Comparison of ENCODE assay signal across 8 mouse cellular contexts in the genomic region with DNA sequence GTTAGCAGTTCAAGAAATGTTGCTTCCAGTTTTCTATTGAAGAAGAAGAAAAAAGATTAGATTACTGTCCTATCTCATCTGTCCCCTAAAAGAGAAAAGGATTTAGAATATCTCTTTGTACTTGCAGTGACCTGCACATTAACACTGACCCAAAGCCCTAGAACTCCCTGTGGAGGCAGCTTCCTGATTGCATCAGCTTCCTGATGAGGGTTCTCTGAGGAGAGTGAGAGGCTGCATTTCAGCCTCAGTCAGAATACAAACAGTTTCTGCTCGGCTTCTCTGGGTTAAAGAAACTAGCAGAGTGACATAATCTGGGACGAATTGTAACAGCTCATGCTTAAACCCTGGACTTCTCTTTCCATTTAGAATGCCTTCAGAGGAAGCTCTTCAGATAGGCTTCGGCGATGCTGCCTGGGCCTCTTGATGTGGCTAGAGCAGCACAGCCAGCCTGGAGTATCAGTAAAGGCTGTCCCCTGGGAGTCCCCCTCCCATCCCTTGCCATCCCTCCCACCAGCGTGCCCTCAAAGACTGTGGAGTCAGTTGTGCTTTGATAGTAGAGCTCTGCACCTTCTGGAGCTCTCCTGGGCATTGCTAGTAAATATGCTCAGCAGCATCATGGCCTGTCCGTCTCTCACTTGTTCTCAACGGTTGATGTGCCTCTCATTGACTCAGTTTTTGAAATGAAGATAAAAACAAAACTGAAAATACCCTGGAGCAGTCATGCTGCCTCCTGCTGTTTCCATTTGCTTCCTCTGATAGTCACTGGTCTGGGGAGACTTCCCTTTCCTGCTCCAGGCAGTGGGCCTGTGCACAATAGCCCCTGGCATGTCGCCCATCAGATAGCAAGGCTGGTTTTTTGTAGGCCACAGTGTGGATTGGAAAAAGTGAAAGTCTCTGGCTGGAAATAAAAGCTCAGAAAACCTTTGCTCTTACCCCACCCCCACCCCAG. TPM values are rescaled to one million over a fixed set of nuclear protein-coding genes. Genes with fewer than 3 reads are reported as not detected.
DNase-seq lines count a peak whose midpoint lies in the region; ATAC-seq and TF ChIP-seq lines count a peak whose summit lies in the region.

No protein-coding gene starts in this region.

- 0 out of 2 replicates have a peak, but pooled peaks have one; percentile 10 for ATAC-seq in forebrain, embryonic 16.5 days
- no peak for ATAC-seq in hindbrain, embryonic 11.5 days (ENCODE audit: low FRiP score)
- no peak for ATAC-seq in limb, embryonic 14.5 days (ENCODE audit: low FRiP score, low read depth)
- peak; percentile 58; the same call in 1 of the 2 replicates for ATAC-seq in midbrain, embryonic 13.5 days

- peak overlapping the region; percentile 76 for H3K27ac ChIP-seq in forebrain, embryonic 16.5 days (ENCODE audit: low read length)
- peak overlapping the region; percentile 72 for H3K27ac ChIP-seq in hindbrain, embryonic 11.5 days (ENCODE audit: low read depth, low read length)
- peak overlapping the region; percentile 50; the same call in 1 of the 2 replicates for H3K27ac ChIP-seq in limb, embryonic 14.5 days (replicated peaks; ENCODE audit: low read depth, low read length)
- H3K27ac ChIP-seq in midbrain, embryonic 13.5 days = peak overlapping the region; percentile 84

- H3K27me3 ChIP-seq in forebrain, embryonic 16.5 days (replicated peaks; ENCODE audit: control insufficient read depth, insufficient read depth, low read length) = no peaks in the 10 kb centered on the region
- no peaks in the 10 kb centered on the region for H3K27me3 ChIP-seq in hindbrain, embryonic 11.5 days (ENCODE audit: control insufficient read depth, insufficient read depth, low read length)
- no peaks in the 10 kb centered on the region for H3K27me3 ChIP-seq in limb, embryonic 14.5 days (ENCODE audit: control insufficient read depth, insufficient read depth, low read length)
- no peaks in the 10 kb centered on the region for H3K27me3 ChIP-seq in midbrain, embryonic 13.5 days

- intact Hi-C loops in left cerebral cortex, postnatal 4 days (cut with DNase I) = no loop called here

- H3K4me1 ChIP-seq in forebrain, embryonic 16.5 days (replicated peaks; ENCODE audit: control insufficient read depth, insufficient read depth, low read length) = peaks cover 5% of the 10 kb centered on the region
- 0 out of 2 replicates have a peak, but pooled peaks cover 3% of the 10 kb centered on the region for H3K4me1 ChIP-seq in hindbrain, embryonic 11.5 days (replicated peaks; ENCODE audit: control insufficient read depth, insufficient read depth, low read length)
- H3K4me1 ChIP-seq in limb, embryonic 14.5 days (ENCODE audit: control insufficient read depth, insufficient read depth, low read length) = no peaks in the 10 kb centered on the region
- H3K4me1 ChIP-seq in midbrain, embryonic 13.5 days (replicated peaks) = peaks cover 12% of the 10 kb centered on the region

- no peaks in the 10 kb centered on the region for H3K9me3 ChIP-seq in forebrain, embryonic 16.5 days (ENCODE audit: control insufficient read depth, low read length)
- no peaks in the 10 kb centered on the region for H3K9me3 ChIP-seq in hindbrain, embryonic 11.5 days (ENCODE audit: control insufficient read depth, low read length)
- H3K9me3 ChIP-seq in limb, embryonic 14.5 days (ENCODE audit: control insufficient read depth, low read length) = no peaks in the 10 kb centered on the region
- H3K9me3 ChIP-seq in midbrain, embryonic 13.5 days = no peaks in the 10 kb centered on the region

- H3K9ac ChIP-seq in forebrain, embryonic 16.5 days (replicated peaks; ENCODE audit: low read depth, low read length) = 0 out of 2 replicates have a peak overlapping the region, but pooled peaks have one; percentile 35
- H3K9ac ChIP-seq in hindbrain, embryonic 11.5 days (ENCODE audit: low read depth, low read length) = no peak overlapping the region
- no peak overlapping the region for H3K9ac ChIP-seq in limb, embryonic 14.5 days (ENCODE audit: low read depth, low read length, severe bottlenecking)
- H3K9ac ChIP-seq in midbrain, embryonic 13.5 days (replicated peaks) = peak overlapping the region; percentile 52; the same call in 1 of the 2 replicates

- peak; percentile 51 for DNase-seq in left cerebral cortex, postnatal 4 days
- no peak for DNase-seq in left cerebral cortex, adult 11 months (ENCODE audit: low spot score)
- peak; percentile 50 to 82 for DNase-seq in adrenal gland, postnatal 4 days (ENCODE audit: low spot score in 2 of 2)
- peak; percentile 38 for DNase-seq in hindbrain, embryonic 11.5 days (ENCODE audit: low spot score)
- DNase-seq in limb, embryonic 14.5 days (ENCODE audit: low spot score) = peak; percentile 30
- DNase-seq in urinary bladder, adult 2 months (ENCODE audit: low spot score) = peak; percentile 39

- no peak overlapping the region for H3K4me2 ChIP-seq in forebrain, embryonic 16.5 days (ENCODE audit: low read length)
- H3K4me2 ChIP-seq in hindbrain, embryonic 11.5 days (replicated peaks; ENCODE audit: low read depth, low read length) = no peak overlapping the region
- no peak overlapping the region for H3K4me2 ChIP-seq in limb, embryonic 14.5 days (replicated peaks; ENCODE audit: low read depth, low read length, severe bottlenecking)
- no peak overlapping the region for H3K4me2 ChIP-seq in midbrain, embryonic 13.5 days (replicated peaks)

- 39% methylated on average over 8 of the region's 8 CpGs for WGBS in forebrain, embryonic 16.5 days
- WGBS in hindbrain, embryonic 11.5 days = 36% methylated on average over 8 of the region's 8 CpGs
- WGBS in limb, embryonic 14.5 days = 49% methylated on average over 8 of the region's 8 CpGs
- WGBS in midbrain, embryonic 13.5 days = 40% methylated on average over 8 of the region's 8 CpGs

- H3K36me3 ChIP-seq in forebrain, embryonic 16.5 days (ENCODE audit: control insufficient read depth, insufficient read depth) = no peaks in the 10 kb centered on the region; the same call in 1 of the 2 replicates
- 0 out of 2 replicates have a peak, but pooled peaks cover 2% of the 10 kb centered on the region for H3K36me3 ChIP-seq in hindbrain, embryonic 11.5 days (ENCODE audit: control insufficient read depth, insufficient read depth, low read length)
- H3K36me3 ChIP-seq in limb, embryonic 14.5 days (ENCODE audit: control insufficient read depth, insufficient read depth, low read length) = peaks cover 35% of the 10 kb centered on the region
- H3K36me3 ChIP-seq in midbrain, embryonic 13.5 days = peaks cover 29% of the 10 kb centered on the region

- TF ChIP-seq POLR2A in limb, embryonic 14.5 days (IDR thresholded peaks at IDR 0.05; ENCODE audit: borderline replicate concordance, extremely low read depth, insufficient read depth, insufficient read length) = no peak

- H3K4me3 ChIP-seq in forebrain, embryonic 16.5 days (replicated peaks; ENCODE audit: low read length) = no peak overlapping the region
- H3K4me3 ChIP-seq in hindbrain, embryonic 11.5 days (ENCODE audit: low read depth, low read length) = no peak overlapping the region
- no peak overlapping the region for H3K4me3 ChIP-seq in limb, embryonic 14.5 days (replicated peaks; ENCODE audit: low read length)
- no peak overlapping the region for H3K4me3 ChIP-seq in midbrain, embryonic 13.5 days (replicated peaks)

RNA-seq across cellular contexts. Expression of gene Gm10840, which starts 25.8 kb away (rescaled TPM):
- not detected for total RNA-seq in left cerebral cortex, postnatal 4 days (2021)
- not detected for total RNA-seq in adrenal gland, postnatal 4 days (2021)
- polyA plus RNA-seq in forebrain, embryonic 16.5 days (2015; fragmentation: Nextera tagmentation; extraction: Ambion mirVana) = 1.1 and 1.2 TPM in 2 replicates
- polyA plus RNA-seq in hindbrain, embryonic 11.5 days (2014; fragmentation: Nextera tagmentation; extraction: Ambion mirVana) = not detected in 2 replicates
- polyA plus RNA-seq in limb, embryonic 14.5 days (2012; rRNA removed) = not detected in 2 replicates
- polyA plus RNA-seq in limb, embryonic 14.5 days (2014; fragmentation: Nextera tagmentation; extraction: Ambion mirVana) = not detected in 2 replicates
- polyA plus RNA-seq in midbrain, embryonic 13.5 days (2015; fragmentation: Nextera tagmentation; extraction: Ambion mirVana) = 1.7 TPM in 1 of 2 replicates, not detected in the other
- not detected in 2 replicates for polyA plus RNA-seq in urinary bladder, adult 2 months (2012; rRNA removed)

RNA-seq across cellular contexts. Expression of gene Limd2, which starts 25.8 kb away (rescaled TPM):
- total RNA-seq in left cerebral cortex, postnatal 4 days (2021) = 10 to 100 TPM; 81.2 to 84.6 TPM
- total RNA-seq in adrenal gland, postnatal 4 days (2021) = 10 to 100 TPM; 39.8 to 48.2 TPM
- polyA plus RNA-seq in forebrain, embryonic 16.5 days (2015; fragmentation: Nextera tagmentation; extraction: Ambion mirVana) = 205 and 209 TPM in 2 replicates
- polyA plus RNA-seq in hindbrain, embryonic 11.5 days (2014; fragmentation: Nextera tagmentation; extraction: Ambion mirVana) = 298 and 301 TPM in 2 replicates
- polyA plus RNA-seq in limb, embryonic 14.5 days (2012; rRNA removed) = 148 and 169 TPM in 2 replicates
- 237 and 260 TPM in 2 replicates for polyA plus RNA-seq in limb, embryonic 14.5 days (2014; fragmentation: Nextera tagmentation; extraction: Ambion mirVana)
- polyA plus RNA-seq in midbrain, embryonic 13.5 days (2015; fragmentation: Nextera tagmentation; extraction: Ambion mirVana) = 211 TPM in 2 replicates
- 14.8 and 16.5 TPM in 2 replicates for polyA plus RNA-seq in urinary bladder, adult 2 months (2012; rRNA removed)

RNA-seq across cellular contexts. Expression of gene Map3k3, which starts 50.4 kb away (rescaled TPM):
- 10 to 100 TPM; 30.7 to 31.9 TPM for total RNA-seq in left cerebral cortex, postnatal 4 days (2021)
- 10 to 100 TPM; 55.5 to 60.6 TPM for total RNA-seq in adrenal gland, postnatal 4 days (2021)
- 14.7 and 15.6 TPM in 2 replicates for polyA plus RNA-seq in forebrain, embryonic 16.5 days (2015; fragmentation: Nextera tagmentation; extraction: Ambion mirVana)
- polyA plus RNA-seq in hindbrain, embryonic 11.5 days (2014; fragmentation: Nextera tagmentation; extraction: Ambion mirVana) = 14.2 and 15.7 TPM in 2 replicates
- polyA plus RNA-seq in limb, embryonic 14.5 days (2012; rRNA removed) = 48.5 and 54.5 TPM in 2 replicates
- 33.3 and 37.5 TPM in 2 replicates for polyA plus RNA-seq in limb, embryonic 14.5 days (2014; fragmentation: Nextera tagmentation; extraction: Ambion mirVana)
- polyA plus RNA-seq in midbrain, embryonic 13.5 days (2015; fragmentation: Nextera tagmentation; extraction: Ambion mirVana) = 12.5 and 14.5 TPM in 2 replicates
- polyA plus RNA-seq in urinary bladder, adult 2 months (2012; rRNA removed) = 38.1 and 39.1 TPM in 2 replicates

Comparison
In these comparisons a context has a peak if more than half of its experiments do, and no peak if none do; other contexts are left out.
1. ATAC-seq: peak in forebrain, embryonic 16.5 days (single experiment) and midbrain, embryonic 13.5 days (single experiment); none in hindbrain, embryonic 11.5 days (single experiment) and limb, embryonic 14.5 days (single experiment).
2. H3K9ac ChIP-seq: peak in forebrain, embryonic 16.5 days (single experiment) and midbrain, embryonic 13.5 days (single experiment); none in hindbrain, embryonic 11.5 days (single experiment) and limb, embryonic 14.5 days (single experiment).
3. Peak in every context shown above with its lines, with median percentiles within 50 percentile points of each other: H3K27ac ChIP-seq.